Mouse (Mus musculus) layer of hippocampus, adult 9-11 months (tissue): ENCODE results near the gene Casp3.
"Not testable (repeated sequence)": the region's sequence is repeated elsewhere in the genome, so short reads cannot be mapped to it uniquely, and the experiment has no call there.

Experiments used
- DNase-seq: peaks from one replicate; pipeline ENCODE4 v3.0.0; 2022

Casp3 gene

GRCm38 (mm10) chr8:46616879-46617689 lies at the start of gene Casp3, which contains the start of gene Primpol:
TSS of gene Casp3 (plus strand) at chr8:46617291.
TSS of gene Primpol (minus strand) at chr8:46617212.
- peak; percentile 93 for DNase-seq

- no peak for DNase-seq
These were observed 49.1 kb upstream of the Casp3 start for GRCm38 (mm10) chr8:46567946-46568345.

- no peak for DNase-seq
These were observed 48.1 kb upstream of the Casp3 start for GRCm38 (mm10) chr8:46568942-46569341.

GRCm38 (mm10) chr8:46569659-46570441 lies 47.2 kb upstream of the Casp3 start:
- no peak for DNase-seq

GRCm38 (mm10) chr8:46570673-46571072 lies 46.4 kb upstream of the Casp3 start:
- DNase-seq, result no peak

- DNase-seq, result no peak
These were observed 43.6 kb upstream of the Casp3 start for GRCm38 (mm10) chr8:46573446-46573845.

GRCm38 (mm10) chr8:46573964-46574363 lies 43.1 kb upstream of the Casp3 start:
- DNase-seq, result no peak

- no peak for DNase-seq
These were observed 38.3 kb upstream of the Casp3 start for GRCm38 (mm10) chr8:46578794-46579193.

- DNase-seq, result not testable (repeated sequence)
These were observed 32.8 kb upstream of the Casp3 start for GRCm38 (mm10) chr8:46584328-46584727.

- no peak for DNase-seq
These were observed 31.5 kb upstream of the Casp3 start for GRCm38 (mm10) chr8:46585576-46585975.

- DNase-seq, result no peak
These were observed 29.2 kb upstream of the Casp3 start for GRCm38 (mm10) chr8:46587911-46588310.

- DNase-seq, result no peak
These were observed 28.4 kb upstream of the Casp3 start for GRCm38 (mm10) chr8:46588663-46589062.

GRCm38 (mm10) chr8:46593067-46593466 lies 24.0 kb upstream of the Casp3 start:
- no peak for DNase-seq

GRCm38 (mm10) chr8:46593772-46594171 lies 23.3 kb upstream of the Casp3 start:
- DNase-seq, result no peak

- DNase-seq, result peak; percentile 56
These were observed 21.5 kb upstream of the Casp3 start for GRCm38 (mm10) chr8:46595593-46595992.

- no peak for DNase-seq
These were observed 20.6 kb upstream of the Casp3 start for GRCm38 (mm10) chr8:46596530-46596929.

- DNase-seq, result no peak
These were observed 19.7 kb upstream of the Casp3 start for GRCm38 (mm10) chr8:46597411-46597810.

GRCm38 (mm10) chr8:46598114-46598513 lies 19.0 kb upstream of the Casp3 start:
- no peak for DNase-seq

GRCm38 (mm10) chr8:46598753-46599152 lies 18.3 kb upstream of the Casp3 start:
- no peak for DNase-seq

GRCm38 (mm10) chr8:46599314-46599904 lies 17.7 kb upstream of the Casp3 start:
- DNase-seq, result no peak

- no peak for DNase-seq
These were observed 16.0 kb upstream of the Casp3 start for GRCm38 (mm10) chr8:46600959-46601707.

- no peak for DNase-seq
These were observed 13.5 kb upstream of the Casp3 start for GRCm38 (mm10) chr8:46603587-46603986.

- DNase-seq, result no peak
These were observed 10.2 kb upstream of the Casp3 start for GRCm38 (mm10) chr8:46606930-46607329.
